Mouse (Mus musculus): ENCODE measurements around the gene Lta.

Lta gene

DNA sequence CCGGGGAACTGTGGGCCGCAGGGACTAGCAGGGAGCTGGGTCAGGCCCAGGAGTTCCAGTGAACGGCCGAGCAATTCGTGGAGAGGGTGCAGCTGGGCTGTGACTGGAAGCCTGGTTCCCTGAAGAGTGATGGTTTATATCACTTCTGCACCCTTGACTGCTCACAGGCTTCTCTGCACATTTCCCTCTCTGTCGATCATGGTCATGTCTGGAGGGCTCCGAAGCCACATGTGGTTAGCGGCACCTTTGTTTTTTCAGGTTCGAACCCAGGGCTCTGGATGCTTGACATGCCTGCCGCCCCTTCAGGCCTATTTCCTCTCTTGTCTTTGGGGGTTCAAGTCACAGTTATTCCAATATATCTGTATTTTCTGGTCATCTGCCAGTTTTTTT lies 224 bp upstream of the Lta start:
- DNase-seq (ENCODE audit: low spot score): no peak

DNA sequence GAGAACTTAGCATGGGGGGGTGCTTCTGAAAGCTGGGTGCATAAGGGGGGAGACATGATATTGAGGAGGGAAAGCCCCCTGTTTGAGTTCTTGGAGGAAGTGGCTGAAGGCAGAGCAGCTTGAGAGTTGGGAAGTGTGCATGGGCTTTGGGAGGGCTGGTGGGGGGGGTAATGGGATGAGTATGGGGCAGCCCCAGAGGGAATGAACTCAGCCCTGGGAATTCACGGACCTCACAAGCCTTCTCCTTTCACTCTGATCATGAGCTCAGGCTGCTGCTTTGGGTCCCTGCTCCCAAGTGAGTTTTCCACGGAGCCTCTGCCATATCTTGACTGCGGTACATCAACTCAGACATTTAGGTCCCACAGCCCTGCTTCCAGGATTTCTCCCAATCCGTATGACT lies 2.7 kb downstream of the Lta start:
- DNase-seq (ENCODE audit: low spot score): no peak

- no peak for DNase-seq (ENCODE audit: low spot score)
These were observed 3.4 kb downstream of the Lta start, which contains the start of gene Tnf for GRCm38 (mm10) chr17:35201787-35202186. TSS of gene Tnf (minus strand) at chr17:35202007.

- DNase-seq (ENCODE audit: low spot score): no peak
These were observed 4.0 kb downstream of the Lta start for GRCm38 (mm10) chr17:35201128-35201527.

GRCm38 (mm10) chr17:35200398-35200797 lies 4.8 kb downstream of the Lta start:
- no peak for DNase-seq (ENCODE audit: low spot score)

DNA sequence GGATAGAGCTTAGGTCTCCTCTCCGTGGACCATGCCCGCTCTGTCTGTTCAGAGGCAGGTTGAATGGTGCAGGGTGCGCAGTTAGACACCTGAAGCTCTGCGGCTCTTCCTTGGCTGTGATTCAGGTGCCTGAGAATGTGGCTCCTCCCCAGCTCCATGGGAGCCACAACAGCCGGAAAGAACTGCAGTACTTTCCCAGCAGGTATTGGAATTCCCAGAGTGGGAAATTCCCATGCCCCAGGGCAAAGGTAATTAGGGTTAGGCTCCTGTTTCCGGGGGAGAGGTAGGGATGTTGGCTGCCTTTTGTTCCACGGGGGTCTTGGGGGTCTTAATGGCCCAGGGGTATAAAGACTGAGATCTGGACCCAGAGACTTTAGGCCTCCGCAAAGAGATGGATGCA lies 6.2 kb downstream of the Lta start:
- DNase-seq (ENCODE audit: low spot score): no peak

- DNase-seq (ENCODE audit: low spot score): no peak
These were observed 7.1 kb downstream of the Lta start for GRCm38 (mm10) chr17:35198029-35198428.

DNA sequence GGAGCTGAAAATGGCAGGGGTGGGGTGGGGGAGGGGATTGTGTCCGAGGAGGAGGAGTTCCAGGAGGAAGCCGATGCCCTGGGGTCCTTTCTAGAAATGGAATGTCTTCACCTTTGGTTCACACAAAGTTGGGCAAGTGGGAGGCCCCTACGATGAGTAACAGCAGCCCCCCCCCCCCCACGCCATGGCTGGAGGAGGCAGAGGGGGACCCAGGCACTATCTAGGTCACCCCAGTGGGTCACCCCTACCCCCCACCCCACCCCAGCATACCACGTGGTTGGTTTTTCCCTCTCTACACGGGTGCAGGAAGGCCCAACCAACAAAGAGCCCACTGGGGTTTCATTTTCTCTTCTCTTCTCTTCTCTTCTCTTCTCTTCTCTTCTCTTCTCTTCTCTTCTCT lies 8.0 kb downstream of the Lta start:
- no peak for DNase-seq (ENCODE audit: low spot score)

- no peak for DNase-seq (ENCODE audit: low spot score)
These were observed 8.9 kb downstream of the Lta start for GRCm38 (mm10) chr17:35196321-35196641.

GRCm38 (mm10) chr17:35195631-35196320 lies 9.4 kb downstream of the Lta start:
- no peak for DNase-seq (ENCODE audit: low spot score)

GRCm38 (mm10) chr17:35194844-35195630 lies 10.1 kb downstream of the Lta start:
- no peak for DNase-seq (ENCODE audit: low spot score)

- DNase-seq (ENCODE audit: low spot score): no peak
These were observed 11.0 kb downstream of the Lta start, which contains the start of gene Ltb for GRCm38 (mm10) chr17:35193881-35194843. TSS of gene Ltb (plus strand) at chr17:35194439.

GRCm38 (mm10) chr17:35192924-35193323 lies 12.2 kb downstream of the Lta start:
- no peak for DNase-seq (ENCODE audit: low spot score)

- no peak for DNase-seq (ENCODE audit: low spot score)
These were observed 13.4 kb downstream of the Lta start for GRCm38 (mm10) chr17:35191723-35192122.

DNA sequence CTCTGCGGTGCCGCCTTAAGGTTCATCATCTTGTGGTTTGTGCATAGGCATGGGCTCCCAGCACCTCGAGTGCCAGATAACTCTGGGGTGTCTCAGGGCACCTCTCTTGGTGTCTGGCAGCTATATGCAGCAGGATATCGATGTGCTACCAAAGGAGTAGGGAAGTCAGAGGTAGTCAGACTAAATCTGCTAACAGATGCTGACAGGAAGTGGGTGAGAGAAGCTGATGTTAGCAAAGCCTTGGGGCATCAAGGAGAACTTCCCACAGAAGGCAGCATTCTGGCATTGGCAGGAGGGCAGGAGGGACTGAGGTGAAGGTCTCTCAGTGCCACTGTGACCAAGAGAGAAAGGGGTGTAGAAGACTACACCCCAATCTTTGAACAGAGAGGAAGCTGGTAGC lies 15.1 kb downstream of the Lta start:
- DNase-seq (ENCODE audit: low spot score): no peak

- no peak for DNase-seq (ENCODE audit: low spot score)
These were observed 16.0 kb downstream of the Lta start for GRCm38 (mm10) chr17:35189186-35189585.

GRCm38 (mm10) chr17:35187959-35188610 lies 17.1 kb downstream of the Lta start, which contains the start of gene Lst1:
TSS of gene Lst1 (minus strand) at chr17:35188439.
- DNase-seq (ENCODE audit: low spot score): no peak

DNA sequence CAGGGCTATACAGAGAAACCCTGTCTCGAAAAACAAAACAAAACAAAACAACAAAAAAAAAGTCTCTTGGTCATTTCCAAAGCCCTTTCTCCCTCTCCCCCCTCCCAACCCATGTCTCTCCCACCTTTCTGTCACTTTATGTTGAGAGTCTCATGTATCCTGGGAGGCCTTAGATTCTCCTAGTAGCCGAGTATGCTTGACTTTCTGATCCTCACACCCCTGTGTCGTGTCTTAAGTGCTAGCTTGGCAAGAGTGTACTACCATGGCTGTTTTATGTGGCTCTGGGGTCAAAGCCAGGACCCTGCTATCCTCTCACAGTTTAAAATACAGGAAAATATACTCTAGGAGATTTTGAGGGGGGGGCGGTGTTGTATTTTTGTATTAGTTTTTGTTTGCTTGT lies 17.8 kb downstream of the Lta start:
- no peak for DNase-seq (ENCODE audit: low spot score)

DNA sequence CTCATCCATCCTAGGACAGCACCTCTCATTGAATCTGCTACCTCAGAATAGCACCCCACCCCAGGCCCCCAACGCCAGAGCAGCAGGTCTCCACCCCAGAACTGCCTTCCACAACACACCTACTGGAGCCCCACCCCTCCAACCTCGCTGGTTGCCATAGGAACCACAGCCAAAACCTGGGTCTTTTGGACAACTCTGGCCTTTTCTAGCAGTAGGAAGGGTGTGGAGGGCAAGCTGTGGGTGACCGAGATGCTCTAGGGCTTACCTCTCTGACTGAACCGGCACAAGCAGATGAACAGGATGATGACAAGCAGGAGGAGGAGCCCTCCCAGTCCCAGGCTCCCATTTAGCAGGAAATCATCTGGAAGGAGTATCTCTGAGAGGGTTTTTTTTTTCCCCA lies 18.5 kb downstream of the Lta start:
- no peak for DNase-seq (ENCODE audit: low spot score)

GRCm38 (mm10) chr17:35185639-35186611 lies 19.2 kb downstream of the Lta start:
- DNase-seq (ENCODE audit: low spot score): no peak

GRCm38 (mm10) chr17:35180093-35180492 lies 25.1 kb downstream of the Lta start:
- no peak for DNase-seq (ENCODE audit: low spot score)
